Mouse (Mus musculus) adrenal gland (tissue): ENCODE measurements at regions not wholly inside any gene's neighbourhood (a gene's known extent, or its start where the extent isn't known, plus 50 kb on each side); places are given as distances from the start of the nearest gene placed in this dataset.
"Not testable (repeated sequence)": the region's sequence is repeated elsewhere in the genome, so short reads cannot be mapped to it uniquely, and the experiment has no call there.

Source experiments
- intact Hi-C: fragments of 180-260 bp; cut with DNase I; formaldehyde crosslinking; loops from one replicate; pipeline ENCODE4 v1.15.1; 2025

DNA sequence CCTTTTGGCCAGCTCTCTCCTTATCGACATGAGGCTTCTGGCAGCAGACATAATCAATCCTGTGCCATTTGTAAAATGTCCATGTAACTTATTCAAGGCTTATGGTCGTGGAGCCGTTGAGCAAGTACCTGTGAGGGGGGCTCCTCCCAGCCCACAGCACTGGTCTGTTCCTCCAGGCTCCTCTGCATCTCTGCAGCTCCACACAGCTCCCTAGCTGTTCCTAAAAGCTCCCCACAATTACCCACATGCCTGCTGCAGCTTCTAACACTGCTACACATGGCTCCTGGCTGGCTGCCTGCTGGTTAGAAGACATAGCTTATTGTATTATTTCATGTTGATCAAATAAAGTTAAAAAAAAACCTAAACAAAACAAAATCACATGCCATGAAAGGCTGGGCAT, 77.9 kb downstream of the Tcp10c start:
- intact Hi-C loops = not testable (repeated sequence)

DNA sequence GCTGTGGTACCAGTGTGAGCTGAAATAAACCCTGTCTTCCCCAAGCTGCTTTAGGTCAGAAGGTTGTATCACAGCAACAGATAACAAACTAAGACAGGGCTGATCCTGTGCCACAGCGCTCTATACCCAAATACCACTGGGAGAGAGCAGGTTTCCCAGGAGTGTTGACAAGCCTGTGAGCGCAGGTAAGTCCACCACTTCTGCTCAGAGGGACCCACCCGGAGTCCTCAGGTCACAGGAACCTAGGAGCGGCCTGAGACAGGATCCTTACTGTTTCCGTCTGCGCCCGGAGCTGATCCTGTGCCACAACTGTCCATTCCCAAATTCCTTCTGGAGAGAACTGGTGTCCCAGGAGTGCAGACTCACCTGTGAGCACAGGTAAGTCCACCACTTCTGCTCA, 79.8 kb downstream of the Tcp10c start:
- intact Hi-C loops = not testable (repeated sequence)

DNA sequence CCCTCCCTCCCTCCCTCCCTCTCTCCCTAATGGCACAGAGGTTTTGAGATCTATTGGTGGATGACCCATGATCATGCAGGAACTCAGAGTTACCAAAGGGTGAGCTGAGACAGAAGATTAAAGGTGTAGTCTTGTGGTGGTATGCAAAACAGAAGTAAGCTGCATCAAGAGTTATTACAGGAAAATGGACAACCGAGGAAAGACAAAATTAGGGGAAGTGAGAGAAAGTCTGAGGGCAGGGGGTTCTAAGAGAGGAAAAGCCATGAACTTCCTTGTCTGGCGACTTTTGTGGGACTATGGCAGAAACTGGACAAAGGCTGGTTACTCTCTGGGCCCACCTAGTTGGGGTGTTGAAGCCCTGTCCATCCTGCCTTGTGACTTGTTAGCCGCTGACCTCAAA, 84.4 kb downstream of the Tcp10c start:
- intact Hi-C loops = not testable (repeated sequence)

DNA sequence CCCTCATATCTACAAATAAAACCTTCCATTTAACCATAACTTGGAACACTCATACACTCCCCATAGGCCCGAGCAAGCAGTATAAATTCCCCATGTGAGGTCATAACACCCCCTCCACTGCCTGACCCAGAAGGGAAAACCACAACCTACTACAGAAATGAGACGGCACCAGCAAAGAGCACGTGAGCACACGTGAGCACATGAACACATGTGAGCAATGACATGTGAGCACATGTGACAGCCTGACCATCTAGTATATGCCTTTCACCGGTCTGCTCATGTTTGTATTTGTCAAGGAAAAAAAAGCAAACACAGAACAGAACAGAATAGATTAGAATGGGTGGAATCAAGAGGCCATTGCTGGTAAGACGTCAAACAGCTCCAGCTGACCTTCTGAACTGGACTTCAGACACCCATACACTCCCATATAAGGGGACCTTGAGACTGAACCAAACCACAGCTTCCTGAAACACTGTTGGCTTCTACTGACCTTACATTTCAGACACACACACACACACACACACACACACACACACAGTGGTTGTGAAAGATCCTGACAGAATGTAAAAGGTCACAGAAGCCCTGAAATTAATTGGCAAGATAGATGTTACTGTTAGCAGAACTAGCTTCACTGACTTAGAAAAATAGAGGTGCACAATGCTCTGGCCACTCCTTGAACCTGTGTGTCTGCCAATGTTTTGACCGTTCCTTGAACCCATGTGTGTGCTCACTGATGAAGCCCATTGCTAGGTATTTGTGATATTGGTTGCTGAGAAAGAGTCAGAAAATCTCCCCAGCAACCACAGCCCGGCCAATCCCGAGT, 86.5 kb downstream of the Tcp10c start:
- intact Hi-C loops = not testable (repeated sequence)

DNA sequence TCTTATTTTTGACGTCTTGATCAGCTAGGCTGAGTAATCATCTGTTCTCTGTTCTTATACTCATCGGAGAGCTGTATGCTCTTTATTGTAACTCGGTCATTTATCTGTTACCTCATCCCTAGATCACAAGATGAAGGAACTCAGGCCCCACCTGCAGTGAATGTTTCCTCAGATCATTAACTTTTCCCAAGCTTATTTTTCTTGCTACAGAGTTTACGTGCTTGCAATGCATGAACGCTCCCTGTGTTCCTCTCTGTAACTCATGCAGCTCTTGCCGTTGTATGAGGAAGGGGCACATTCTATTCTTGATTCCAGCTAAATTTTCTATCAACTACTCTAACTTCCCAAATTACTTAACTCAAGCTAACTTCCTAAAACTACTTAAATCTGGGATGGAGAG, 87.9 kb downstream of the Tcp10c start:
- intact Hi-C loops = not testable (repeated sequence)

DNA sequence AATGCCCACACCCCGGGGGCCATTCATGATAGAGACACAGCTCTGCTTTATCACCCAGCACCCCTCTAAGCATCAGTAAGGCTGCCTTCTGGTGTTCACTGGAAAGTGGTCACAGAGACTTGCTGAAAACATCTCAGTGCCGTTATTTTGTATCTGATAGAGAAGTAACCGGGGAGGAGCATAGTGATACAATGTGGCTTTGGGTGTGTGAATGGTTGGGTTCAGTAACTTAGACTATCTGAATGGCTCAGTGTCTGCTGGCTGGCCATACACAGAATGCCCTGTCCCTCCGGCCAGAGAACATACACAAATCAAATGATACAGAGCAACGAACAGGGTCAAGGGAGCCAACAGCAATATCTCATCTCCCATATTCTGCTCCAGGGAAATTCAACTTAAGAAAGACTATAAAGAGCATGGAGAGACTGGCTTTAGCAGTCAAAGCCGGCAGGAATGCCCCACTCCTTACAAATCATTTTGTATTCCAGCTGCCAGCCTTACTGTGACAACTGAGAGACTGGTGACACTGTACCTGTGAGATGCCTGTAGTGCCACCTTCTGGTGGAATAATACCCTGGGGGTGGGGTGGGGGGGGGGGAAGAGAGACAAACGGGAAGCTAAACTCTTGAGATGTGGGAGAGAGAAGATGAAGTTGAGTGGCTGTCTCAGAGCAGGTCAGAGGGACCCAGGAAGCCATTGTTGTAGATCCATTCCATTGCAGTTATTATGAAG, 102.7 kb downstream of the Tcp10c start:
- intact Hi-C loops = not testable (repeated sequence)

DNA sequence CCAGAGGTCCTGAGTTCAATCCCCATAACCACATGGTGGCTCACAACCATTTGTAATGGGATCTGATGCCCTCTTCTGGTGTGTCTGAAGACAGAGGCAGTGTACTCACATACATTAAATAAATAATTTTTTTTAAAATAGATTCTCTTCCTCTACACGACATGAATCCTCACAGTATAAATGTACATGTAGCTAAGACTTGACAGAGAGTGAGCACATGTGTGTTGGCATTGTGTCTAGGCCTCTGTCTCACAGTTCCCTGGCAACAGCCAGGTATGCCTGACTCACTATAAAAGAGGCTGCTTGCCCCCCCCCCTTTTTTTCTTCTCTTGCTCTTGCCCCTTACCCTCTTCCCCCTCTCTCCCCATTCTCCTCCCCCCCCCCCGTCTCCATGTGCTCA, 103.6 kb downstream of the Tcp10c start:
- intact Hi-C loops = not testable (repeated sequence)

DNA sequence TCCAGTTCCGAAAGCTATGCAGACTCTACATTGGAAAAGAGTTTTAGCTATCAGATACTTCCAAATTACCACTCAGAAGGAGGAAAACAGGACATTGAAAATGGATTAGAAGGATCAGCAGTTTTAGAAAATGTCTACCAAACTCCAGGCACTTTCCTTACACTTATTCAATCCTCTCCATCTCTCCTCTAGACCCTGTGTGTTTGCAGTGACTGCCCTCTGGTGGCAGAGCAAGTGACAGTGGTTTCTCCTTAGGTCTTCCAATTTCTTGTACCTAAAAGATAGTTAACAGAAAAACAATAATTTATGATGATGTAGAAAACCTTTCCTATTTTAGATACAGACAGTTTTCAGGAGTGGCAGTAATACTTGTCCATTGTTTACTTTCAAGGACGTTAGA, 104.4 kb downstream of the Tcp10c start:
- intact Hi-C loops = not testable (repeated sequence)

DNA sequence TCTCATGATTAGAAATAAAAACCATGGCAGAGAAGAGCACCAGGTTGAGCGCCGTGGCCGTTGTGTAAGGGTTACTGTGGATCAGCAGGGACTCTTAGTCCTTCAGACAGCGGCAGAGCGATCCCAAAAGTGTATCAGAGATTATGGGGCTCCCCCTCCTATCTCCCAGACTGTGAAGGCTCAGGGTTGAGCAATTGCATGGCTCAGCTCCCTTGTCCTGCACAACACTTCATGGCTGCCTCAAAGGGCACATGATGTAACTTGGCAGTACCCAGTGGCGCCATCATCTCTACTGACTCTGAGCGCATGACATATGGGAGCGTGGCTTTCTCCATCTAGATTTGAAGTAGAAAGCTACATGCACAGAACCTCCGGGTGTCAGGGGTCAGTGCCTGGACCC, 108.3 kb downstream of the Tcp10c start:
- intact Hi-C loops = not testable (repeated sequence)

DNA sequence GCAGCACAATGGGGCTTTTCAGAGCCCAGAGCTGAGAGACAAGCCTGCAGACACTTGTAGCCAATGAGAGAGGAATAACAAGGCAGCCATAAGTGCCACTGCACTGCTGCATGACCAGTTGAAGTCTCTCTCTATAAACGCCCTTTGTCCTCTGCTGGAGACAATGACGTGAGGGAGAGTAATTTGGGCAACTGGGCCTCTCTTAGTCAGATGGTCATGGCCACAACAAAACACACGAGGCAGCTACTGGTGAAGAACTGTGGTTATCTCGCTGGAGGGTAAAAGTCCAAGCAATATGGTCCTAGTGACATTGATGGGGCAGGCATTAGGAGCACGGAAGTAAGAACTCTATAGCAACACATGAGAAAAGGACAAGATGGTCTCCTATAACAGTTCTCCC, 111.5 kb downstream of the Tcp10c start:
- intact Hi-C loops = not testable (repeated sequence)

DNA sequence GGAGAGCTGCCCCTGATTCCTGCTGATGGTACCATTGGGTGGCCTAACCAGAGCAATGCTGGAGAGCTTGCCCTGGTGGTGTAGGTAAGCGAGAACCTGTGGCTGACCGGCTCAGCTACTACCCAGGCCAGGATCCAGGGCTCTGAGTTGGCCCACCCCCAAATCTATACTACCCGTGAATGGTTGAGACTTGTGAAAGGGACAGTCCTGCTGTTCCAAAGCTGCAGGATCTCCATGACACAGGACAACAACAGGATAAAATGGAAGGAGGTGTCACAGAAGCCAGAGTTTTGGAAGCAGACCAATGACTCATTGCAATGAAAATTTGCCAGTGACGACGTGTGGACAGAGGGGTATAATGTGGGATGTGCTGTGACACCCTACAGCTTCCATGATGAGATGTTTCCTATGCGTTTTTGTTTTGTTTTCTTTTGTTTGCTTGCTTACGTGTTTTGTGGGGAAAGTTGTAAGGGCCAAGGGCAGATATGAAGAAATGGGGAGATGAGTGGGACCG, 115.6 kb downstream of the Tcp10c start:
- intact Hi-C loops = loop anchor here (5.0 to 10.0 kb wide), 2 partner anchors 295 to 362 kb away; partner anchors contain the start of genes Afdn and Tcte2

DNA sequence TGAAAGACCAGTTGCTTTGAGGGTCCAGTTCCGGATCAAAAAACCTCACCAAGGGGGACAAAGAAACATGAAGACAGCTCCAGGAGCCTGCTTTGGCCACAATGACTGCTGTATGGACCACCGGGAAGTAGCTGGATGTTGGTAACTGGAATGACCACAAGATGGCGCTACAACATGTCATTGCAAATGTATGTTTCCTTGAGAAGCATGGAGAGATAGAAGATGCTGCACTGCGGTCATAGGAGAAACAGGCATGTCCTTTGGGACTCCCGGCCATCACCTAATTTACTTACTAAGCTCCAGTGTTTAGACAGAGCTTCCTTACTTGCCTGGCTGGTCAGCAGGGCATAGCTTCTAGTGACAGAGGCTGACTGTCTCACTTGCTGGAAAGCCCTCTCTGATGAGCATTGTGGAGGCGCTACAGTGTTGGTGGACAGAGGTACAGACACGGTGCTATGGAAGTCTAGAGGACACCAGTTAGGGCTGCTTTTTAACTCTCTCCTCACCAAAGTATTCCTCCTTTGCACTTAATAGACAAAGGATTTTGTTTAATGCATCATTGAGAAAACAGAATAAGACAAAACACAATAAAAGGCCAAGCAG, 118.2 kb downstream of the Tcp10c start:
- intact Hi-C loops = loop anchor here (5.0 to 10.0 kb wide), 2 partner anchors 292 to 360 kb away; partner anchors contain the start of genes Afdn and Tcte2

DNA sequence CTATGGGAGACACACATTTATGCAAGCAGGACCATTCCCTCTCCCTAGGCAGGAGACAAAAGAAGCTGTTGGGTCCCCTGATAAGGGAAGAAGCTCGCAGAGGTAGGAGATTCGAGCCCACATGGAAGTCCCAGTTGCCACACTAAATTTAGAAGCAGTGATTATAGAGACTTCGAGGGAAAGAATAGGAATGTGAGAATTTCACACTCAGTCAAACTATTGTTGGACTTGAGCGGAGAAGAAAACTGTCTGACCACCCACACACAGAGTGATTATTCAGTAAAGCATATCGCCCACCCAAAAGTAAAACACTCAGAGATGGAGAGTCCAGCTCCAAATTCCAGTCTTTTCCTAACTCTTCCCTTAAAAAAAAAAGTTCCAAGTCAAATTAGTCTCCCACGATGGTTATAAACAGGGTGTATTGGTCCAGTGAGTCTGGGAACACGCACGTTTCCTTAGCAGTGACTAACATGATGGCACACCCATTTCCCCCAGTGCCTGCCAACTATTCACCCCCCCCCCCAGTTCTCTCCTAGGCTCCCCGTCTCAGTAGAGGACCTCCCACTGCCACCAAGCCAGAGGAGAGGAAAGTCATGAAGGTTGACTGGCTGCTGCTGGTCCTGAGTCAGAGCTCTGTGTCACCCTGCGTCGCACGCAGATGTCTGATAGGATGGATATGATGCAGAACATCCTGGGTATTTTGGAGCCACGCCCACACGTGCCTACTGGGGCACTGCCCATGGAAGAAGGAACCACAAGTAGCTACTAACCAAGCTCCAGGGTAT, 120.1 kb downstream of the Tcp10c start:
- intact Hi-C loops = loop anchor here (5.0 to 10.0 kb wide), 2 partner anchors 290 to 358 kb away; partner anchors contain the start of genes Afdn and Tcte2

DNA sequence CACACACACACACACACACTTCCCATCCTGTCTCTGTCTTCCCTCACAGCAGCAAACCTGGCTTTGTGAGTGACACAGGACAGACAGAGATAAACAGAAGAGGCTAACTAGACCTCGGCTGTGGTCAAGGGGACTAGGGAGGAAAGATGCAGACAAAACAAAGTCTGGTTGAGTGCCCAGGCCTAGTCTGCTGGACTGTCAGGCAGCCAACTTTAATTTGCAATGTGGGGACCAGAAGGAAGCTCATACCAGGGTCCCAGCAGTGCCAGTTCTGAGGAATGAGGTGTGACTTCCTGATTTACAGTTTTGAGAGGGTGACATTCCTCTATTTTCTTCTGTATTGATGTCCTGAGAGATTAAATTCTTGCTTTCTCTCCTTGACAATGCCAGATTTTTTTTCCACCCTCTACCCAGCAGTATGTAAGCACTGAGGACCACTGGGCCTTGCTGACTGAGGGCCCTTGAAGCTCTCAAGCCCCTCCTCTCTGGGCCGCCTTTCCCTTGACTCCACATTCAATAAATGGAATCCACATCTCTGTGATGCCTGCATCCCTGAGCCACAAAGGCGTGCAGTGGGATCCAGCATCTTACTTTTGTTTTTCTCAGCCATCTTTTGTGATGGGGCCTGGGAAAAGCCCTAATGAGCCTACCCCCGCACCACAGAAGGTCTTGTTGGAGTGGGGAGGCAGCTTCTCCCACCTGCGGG, 124.6 kb downstream of the Tcp10c start:
- intact Hi-C loops = loop anchor here (10.0 kb wide), 1 partner anchor 286 kb away; the partner anchor contains the start of genes Afdn and Tcte2

DNA sequence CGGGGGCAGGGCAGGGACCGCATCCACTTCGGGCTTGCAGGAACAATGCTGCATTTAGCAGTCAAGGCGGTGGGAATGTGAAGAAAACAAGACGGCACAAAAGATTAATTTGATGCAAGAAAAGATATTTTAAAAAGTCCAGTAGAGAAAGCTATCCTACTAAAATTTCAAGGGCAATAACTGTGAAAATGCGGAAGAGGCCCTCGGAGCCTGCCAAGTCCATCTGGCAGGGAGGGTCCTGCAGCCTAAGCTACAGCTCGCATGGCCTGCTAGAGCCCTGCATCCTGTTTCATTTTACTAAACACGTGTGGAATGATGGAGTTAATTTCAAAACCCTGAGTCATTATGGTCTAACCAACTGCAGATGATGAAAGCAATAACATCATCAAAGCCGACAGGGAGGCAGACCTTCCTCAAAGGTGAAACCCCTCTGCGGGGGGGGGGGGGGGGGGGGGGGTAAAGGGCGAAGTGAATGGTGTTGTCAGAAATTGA, 125.2 kb downstream of the Tcp10c start:
- intact Hi-C loops = loop anchor here (10.0 kb wide), 1 partner anchor 285 kb away; the partner anchor contains the start of genes Afdn and Tcte2

DNA sequence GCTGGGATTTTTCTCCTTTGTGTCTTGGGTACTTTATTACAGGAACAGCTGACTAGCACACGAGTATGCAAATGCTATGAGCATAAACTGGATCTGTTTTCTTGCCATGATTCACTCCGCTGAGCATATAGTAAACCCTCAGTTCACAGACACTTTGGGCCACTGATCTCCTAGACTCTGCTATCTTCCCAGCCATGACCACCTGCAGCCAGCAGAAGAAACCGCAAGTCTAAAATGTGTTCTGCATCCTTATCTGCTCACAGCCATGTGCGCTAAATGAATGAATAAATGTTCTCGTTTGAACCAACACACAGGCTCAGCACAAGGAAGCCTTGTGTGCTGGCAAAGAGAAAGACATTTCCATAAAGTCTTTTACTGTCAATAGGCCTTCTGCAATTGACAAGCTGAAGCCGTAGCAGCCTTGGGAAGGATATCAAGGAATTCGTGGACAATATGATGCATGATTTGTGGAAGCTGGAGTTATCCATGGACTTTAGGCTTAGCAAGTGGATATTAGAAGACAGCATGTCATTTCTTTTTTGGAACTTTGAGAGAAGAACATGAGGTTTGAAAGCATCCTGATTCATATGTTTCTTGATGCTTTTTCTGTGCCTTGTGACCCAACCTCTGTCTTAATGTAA, 127.2 kb downstream of the Tcp10c start:
- intact Hi-C loops = no loop called here

DNA sequence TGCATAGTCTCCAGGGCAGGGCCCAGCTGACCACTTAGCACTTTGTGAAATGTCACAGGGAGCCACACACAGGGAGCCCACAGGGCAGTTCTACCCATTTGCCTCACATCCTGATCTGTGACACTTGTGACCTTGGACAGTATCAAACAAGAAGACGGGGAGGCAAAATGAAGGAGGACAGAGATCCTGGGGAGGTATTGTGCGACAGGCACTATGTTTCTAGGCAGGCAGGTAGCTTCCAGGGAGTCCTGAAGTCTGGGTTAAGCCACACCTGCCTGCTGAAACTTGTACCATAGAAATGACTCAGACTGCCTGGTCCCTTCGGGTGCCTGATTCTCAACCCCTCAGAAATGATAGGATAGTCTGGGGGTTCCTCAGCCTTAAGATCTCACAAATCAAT, 127.8 kb downstream of the Tcp10c start:
- intact Hi-C loops = no loop called here

DNA sequence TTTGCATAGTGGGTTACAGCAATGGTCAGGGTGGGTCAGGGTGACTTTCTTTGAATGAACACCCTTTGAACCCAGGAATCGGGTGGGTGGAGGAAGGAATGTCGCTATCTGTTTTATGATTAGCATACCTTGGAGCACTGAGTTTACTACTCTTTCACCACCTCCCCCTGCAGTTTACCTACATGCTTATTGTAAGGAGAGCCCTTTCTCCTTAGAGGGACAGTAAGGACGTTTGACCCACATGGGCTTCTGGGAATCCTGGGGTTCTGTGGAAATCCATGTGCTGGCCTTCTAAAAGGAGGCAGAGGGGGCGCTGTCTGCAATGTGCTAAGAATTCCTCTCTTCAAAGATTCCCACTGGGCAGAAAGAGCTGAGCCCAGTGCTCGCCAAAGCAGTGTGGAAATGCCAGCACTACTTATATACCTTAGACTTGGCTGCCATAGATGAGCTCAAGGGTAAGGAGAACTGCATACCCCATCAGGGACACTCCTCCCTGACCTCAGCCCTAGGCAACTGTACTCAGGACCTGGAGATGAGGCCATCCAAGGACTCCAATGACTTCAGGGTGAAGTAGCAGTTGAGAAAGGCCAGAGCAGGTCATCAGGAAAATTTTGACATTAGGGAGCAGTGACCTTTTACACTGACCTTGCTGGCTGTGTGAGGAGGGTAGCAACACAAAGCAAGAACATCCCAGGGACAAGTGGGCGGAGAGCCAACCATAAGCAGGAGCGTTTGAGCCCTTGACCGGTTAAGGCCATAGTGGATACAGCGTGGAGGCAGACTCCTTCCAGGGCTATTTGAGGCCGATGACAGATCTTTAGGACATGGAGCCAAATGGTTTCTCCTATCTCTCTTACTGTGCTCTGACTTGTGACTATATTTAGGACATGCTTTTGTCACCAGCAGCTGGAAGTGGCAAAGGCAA, 133.2 kb downstream of the Tcp10c start:
- intact Hi-C loops = no loop called here
